8 mouse cellular contexts compared by ENCODE assay signal in genomic region chr5:143526698-143527331, GRCm38 (mm10). TPM values are rescaled to one million over a fixed set of nuclear protein-coding genes. Genes with fewer than 3 reads are reported as not detected.
A peak's percentile ranks its signal among the peaks of the same experiment; 100 is the strongest.
DNase-seq lines count a peak whose midpoint lies in the region; ATAC-seq and TF ChIP-seq lines count a peak whose summit lies in the region.

No protein-coding gene starts in this region.

- peak overlapping the region; percentile 85 for H3K27ac ChIP-seq in embryonic fibroblast, embryonic 13.5 days (ENCODE audit: insufficient read depth, low read length)
- H3K27ac ChIP-seq in lung, embryonic 15.5 days: peak overlapping the region; percentile 100
- H3K27ac ChIP-seq in olfactory bulb, adult 2 months (ENCODE audit: insufficient read depth, low read depth, low read length): no peak overlapping the region

- peak; percentile 34 for ATAC-seq in inflammation-experienced regulatory T-cells, adult 6 months
- no peak for ATAC-seq in lung, embryonic 15.5 days (ENCODE audit: borderline replicate concordance, extremely low read depth, low FRiP score, low TSS enrichment)

- WGBS in lung, embryonic 15.5 days: under 1% methylated on average over 28 of the region's 28 CpGs
- WGBS in olfactory bulb, adult 2 months: 2% methylated on average over 28 of the region's 28 CpGs

- TF ChIP-seq CTCF in E14TG2a.4 (conservative IDR thresholded peaks at IDR 0.05; ENCODE audit: low read length): no peak
- no peak for TF ChIP-seq CTCF in embryonic fibroblast, embryonic 13.5 days (IDR thresholded peaks at IDR 0.05; ENCODE audit: borderline replicate concordance, insufficient read depth, low read length)
- TF ChIP-seq CTCF in olfactory bulb, adult 2 months (IDR thresholded peaks at IDR 0.05; ENCODE audit: insufficient read depth, low read depth, low read length): no peak

- H3K9me3 ChIP-seq in E14TG2a.4 (ENCODE audit: low read length): no peaks in the 10 kb centered on the region
- no peaks in the 10 kb centered on the region for H3K9me3 ChIP-seq in lung, embryonic 15.5 days

- peak overlapping the region; percentile 90 for H3K4me3 ChIP-seq in E14TG2a.4 (replicated peaks; ENCODE audit: low read length)
- peak overlapping the region; percentile 64 for H3K4me3 ChIP-seq in embryonic fibroblast, embryonic 13.5 days (ENCODE audit: insufficient read depth, low read length)
- peak overlapping the region; percentile 61 for H3K4me3 ChIP-seq in lung, embryonic 15.5 days
- peak overlapping the region; percentile 100 for H3K4me3 ChIP-seq in olfactory bulb, adult 2 months (ENCODE audit: insufficient read depth, low read depth, low read length)

- H3K9ac ChIP-seq in lung, embryonic 15.5 days: peak overlapping the region; percentile 99

- DNase-seq in 416B (ENCODE audit: low read depth): peak; percentile 72
- DNase-seq in left cerebral cortex, postnatal 36 days (ENCODE audit: low spot score in 2 of 2): no peak
- DNase-seq in gastrocnemius, postnatal 4 days (ENCODE audit: low spot score in 2 of 2): no peak

- H3K4me1 ChIP-seq in E14TG2a.4 (replicated peaks; ENCODE audit: low read depth, low read length): peaks cover 52% of the 10 kb centered on the region
- peaks cover 4% of the 10 kb centered on the region; the same call in 1 of the 2 replicates for H3K4me1 ChIP-seq in embryonic fibroblast, embryonic 13.5 days (ENCODE audit: control insufficient read depth, insufficient read depth, low read length)
- peaks cover 29% of the 10 kb centered on the region for H3K4me1 ChIP-seq in lung, embryonic 15.5 days
- H3K4me1 ChIP-seq in olfactory bulb, adult 2 months (ENCODE audit: control insufficient read depth, insufficient read depth, low read length): peaks cover 5% of the 10 kb centered on the region; the same call in 1 of the 2 replicates

- peak overlapping the region; percentile 61 for H3K4me2 ChIP-seq in lung, embryonic 15.5 days

- TF ChIP-seq POLR2A in embryonic fibroblast, embryonic 13.5 days (IDR thresholded peaks at IDR 0.05; ENCODE audit: low read depth, low read length): no peak
- TF ChIP-seq POLR2A in olfactory bulb, adult 2 months (IDR thresholded peaks at IDR 0.05; ENCODE audit: insufficient read depth, low read depth, low read length): no peak

- peaks cover 17% of the 10 kb centered on the region; the same call in 1 of the 2 replicates for H3K36me3 ChIP-seq in E14TG2a.4 (ENCODE audit: insufficient read depth, low read length)
- H3K36me3 ChIP-seq in lung, embryonic 15.5 days: no peaks in the 10 kb centered on the region

- intact Hi-C loops in left cerebral cortex, postnatal 36 days (cut with DNase I): no loop called here

- no peaks in the 10 kb centered on the region; the same call in 1 of the 2 replicates for H3K27me3 ChIP-seq in E14TG2a.4 (ENCODE audit: insufficient read depth, low read length)
- H3K27me3 ChIP-seq in lung, embryonic 15.5 days: no peaks in the 10 kb centered on the region

RNA-seq across cellular contexts. Expression of gene Rac1, which starts 1.0 kb away (rescaled TPM):
- 474 and 478 TPM in 2 replicates for polyA plus RNA-seq in embryonic fibroblast, embryonic 13.5 days (2011; ENCODE audit: insufficient read length, low read depth, missing spikeins)
- 10 to 100 TPM; 57.1 to 67.7 (median 60.8) TPM for polyA plus RNA-seq in inflammation-experienced regulatory T-cells, adult 6 months (2017; shearing (Covaris generic))
- polyA plus RNA-seq in lung, embryonic 15.5 days (2015; fragmentation: Nextera tagmentation; extraction: Ambion mirVana): 492 and 506 TPM in 2 replicates
- polyA plus RNA-seq in olfactory bulb, adult 2 months (2012; ENCODE audit: insufficient read depth, insufficient read length, low replicate concordance, missing spikeins): 73.1 TPM in 1 of 2 replicates, not detected in the other
- total RNA-seq in left cerebral cortex, postnatal 36 days (2021): 100 to 1,000 TPM; 357 to 364 TPM
- total RNA-seq in gastrocnemius, postnatal 4 days (2021): 100 to 1,000 TPM; 284 to 299 TPM
